Mouse (Mus musculus): ENCODE results near the gene Psma6. TPM values are rescaled to one million over a fixed set of nuclear protein-coding genes. Genes with fewer than 3 reads are reported as not detected.

Psma6 gene
- polyA plus RNA-seq, 1 experiment = 17.3 TPM

DNA sequence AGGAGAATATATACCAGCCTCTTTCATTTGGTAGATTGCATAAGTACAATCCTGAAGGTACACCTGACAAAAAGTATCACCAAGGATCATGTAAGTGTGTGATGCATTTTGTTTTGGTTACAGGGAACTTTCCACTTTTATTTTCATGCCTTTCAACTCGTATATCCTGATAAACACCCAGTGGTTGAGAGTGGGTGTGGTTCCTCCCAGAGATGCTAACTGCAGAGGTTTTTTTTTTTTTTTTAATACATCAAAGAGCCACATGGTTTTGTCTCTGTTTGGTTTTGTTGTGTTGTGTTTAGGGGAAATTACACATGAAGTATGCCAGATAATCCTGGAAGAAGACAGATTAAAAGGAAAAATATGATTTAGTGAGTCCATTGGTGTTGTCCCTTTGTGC, 26.7 kb upstream of the Psma6 start:
- TF ChIP-seq CTCF (IDR thresholded peaks at IDR 0.05; ENCODE audit: extremely low read depth, insufficient read length, insufficient replicate concordance, low read depth, low read length) (no peak), POLR2A (IDR thresholded peaks at IDR 0.05; ENCODE audit: low read depth, low read length) (no peak)
- Histone ChIP-seq H3K27me3 (ENCODE audit: control insufficient read depth, insufficient read depth, low read length) (no peaks in the 10 kb centered on the region), H3K36me3 (ENCODE audit: control insufficient read depth, insufficient read depth, low read length) (no peaks in the 10 kb centered on the region), H3K4me3 (ENCODE audit: low read depth, low read length) (no peak overlapping the region), H3K27ac (ENCODE audit: insufficient read depth, low read depth, low read length) (no peak overlapping the region), H3K4me1 (ENCODE audit: control insufficient read depth, insufficient read depth, insufficient read length, low read length) (peaks cover 4% of the 10 kb centered on the region; the same call in 1 of the 2 replicates)
- WGBS = 24% methylated on average over 1 of the region's 1 CpGs

DNA sequence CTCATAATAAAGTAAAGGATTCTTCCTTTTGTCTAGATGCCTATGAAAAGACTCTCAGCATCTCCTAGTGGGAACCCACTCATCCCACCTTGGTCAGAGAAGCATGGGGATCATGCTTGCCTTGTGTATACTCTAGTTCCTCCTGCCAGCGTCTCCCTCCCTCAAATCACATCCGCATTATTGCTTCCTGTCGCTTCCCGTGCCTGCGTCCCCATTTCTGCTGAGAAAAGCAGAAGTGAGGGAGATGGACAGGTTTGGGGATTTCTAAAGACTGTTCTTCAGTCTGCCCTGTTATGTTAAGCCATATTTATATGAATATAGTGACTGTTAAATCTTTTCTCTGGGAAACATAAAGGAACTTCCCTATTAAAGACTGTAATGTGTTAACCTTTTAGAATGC, 23.1 kb upstream of the Psma6 start:
- H3K27ac ChIP-seq (ENCODE audit: insufficient read depth, low read depth, low read length) = no peak overlapping the region
- TF ChIP-seq POLR2A (IDR thresholded peaks at IDR 0.05; ENCODE audit: low read depth, low read length) (no peak), CTCF (IDR thresholded peaks at IDR 0.05; ENCODE audit: extremely low read depth, insufficient read length, insufficient replicate concordance, low read depth, low read length) (no peak)
- H3K27me3 ChIP-seq (ENCODE audit: control insufficient read depth, insufficient read depth, low read length) = no peaks in the 10 kb centered on the region
- no peak overlapping the region for H3K4me3 ChIP-seq (ENCODE audit: low read depth, low read length)
- H3K4me1 ChIP-seq (ENCODE audit: control insufficient read depth, insufficient read depth, insufficient read length, low read length) = no peaks in the 10 kb centered on the region
- H3K36me3 ChIP-seq (ENCODE audit: control insufficient read depth, insufficient read depth, low read length) = no peaks in the 10 kb centered on the region
- WGBS = 83% methylated on average over 5 of the region's 5 CpGs

DNA sequence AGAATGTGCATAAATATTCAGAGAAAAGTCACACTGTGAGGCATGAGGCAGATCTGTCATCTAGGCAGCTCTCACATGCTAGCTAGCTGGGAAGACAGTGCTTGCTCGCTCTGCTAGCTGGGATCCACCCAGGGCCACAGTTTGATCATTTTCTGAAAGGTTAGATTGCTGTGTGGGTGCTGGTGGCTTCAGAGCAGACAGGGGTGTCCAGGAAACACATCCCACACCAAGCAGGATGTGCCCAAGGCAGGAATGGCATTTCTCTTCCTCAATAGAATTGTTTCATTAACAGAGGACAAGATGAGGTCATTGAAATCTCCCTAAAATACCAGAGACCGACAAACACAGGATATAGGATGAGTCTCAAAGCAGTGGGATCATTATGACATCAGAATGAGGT, 18.9 kb upstream of the Psma6 start:
- Histone ChIP-seq H3K27ac (ENCODE audit: insufficient read depth, low read depth, low read length) (no peak overlapping the region), H3K36me3 (ENCODE audit: control insufficient read depth, insufficient read depth, low read length) (no peaks in the 10 kb centered on the region), H3K4me1 (ENCODE audit: control insufficient read depth, insufficient read depth, insufficient read length, low read length) (no peaks in the 10 kb centered on the region), H3K4me3 (ENCODE audit: low read depth, low read length) (no peak overlapping the region), H3K27me3 (ENCODE audit: control insufficient read depth, insufficient read depth, low read length) (no peaks in the 10 kb centered on the region)
- WGBS = 82% methylated on average over 2 of the region's 2 CpGs
- TF ChIP-seq CTCF (IDR thresholded peaks at IDR 0.05; ENCODE audit: extremely low read depth, insufficient read length, insufficient replicate concordance, low read depth, low read length) = no peak
- no peak for TF ChIP-seq POLR2A (IDR thresholded peaks at IDR 0.05; ENCODE audit: low read depth, low read length)

DNA sequence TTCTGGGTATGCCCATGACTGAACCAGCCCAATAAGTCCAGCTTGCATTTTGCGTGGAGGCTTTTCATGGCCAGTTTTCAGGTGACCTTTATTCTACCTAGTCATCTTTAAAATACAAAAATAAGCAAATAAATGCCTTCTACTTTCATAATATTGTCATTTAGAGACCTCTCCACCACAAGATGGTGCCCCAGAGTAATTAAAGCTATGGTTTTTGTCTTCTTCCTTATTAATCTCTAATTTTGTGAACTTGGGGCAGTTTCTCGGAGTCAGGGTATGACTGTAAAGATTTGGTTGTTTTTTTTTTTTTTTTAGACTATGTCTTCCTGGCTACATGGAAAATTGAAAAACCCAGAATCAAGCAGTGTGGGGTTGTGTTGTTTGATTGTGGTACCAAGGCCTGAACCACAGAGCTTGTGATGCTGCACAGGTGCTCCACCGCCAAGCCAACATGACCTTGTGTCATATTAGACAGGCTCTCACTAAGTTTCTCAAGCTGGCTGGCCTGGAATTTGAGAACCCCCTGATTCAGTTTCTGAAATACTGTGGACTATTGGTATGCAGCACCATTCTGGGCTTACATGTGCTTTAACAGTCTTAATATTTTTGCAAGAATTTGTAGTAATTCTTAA, 11.5 kb upstream of the Psma6 start:
- Histone ChIP-seq H3K27me3 (ENCODE audit: control insufficient read depth, insufficient read depth, low read length) (no peaks in the 10 kb centered on the region), H3K4me1 (ENCODE audit: control insufficient read depth, insufficient read depth, insufficient read length, low read length) (peaks cover 6% of the 10 kb centered on the region; the same call in 1 of the 2 replicates), H3K36me3 (ENCODE audit: control insufficient read depth, insufficient read depth, low read length) (no peaks in the 10 kb centered on the region), H3K4me3 (ENCODE audit: low read depth, low read length) (no peak overlapping the region), H3K27ac (ENCODE audit: insufficient read depth, low read depth, low read length) (no peak overlapping the region)
- 75% methylated on average over 3 of the region's 3 CpGs for WGBS
- no peak for TF ChIP-seq POLR2A (IDR thresholded peaks at IDR 0.05; ENCODE audit: low read depth, low read length)
- TF ChIP-seq CTCF (IDR thresholded peaks at IDR 0.05; ENCODE audit: extremely low read depth, insufficient read length, insufficient replicate concordance, low read depth, low read length) = no peak

DNA sequence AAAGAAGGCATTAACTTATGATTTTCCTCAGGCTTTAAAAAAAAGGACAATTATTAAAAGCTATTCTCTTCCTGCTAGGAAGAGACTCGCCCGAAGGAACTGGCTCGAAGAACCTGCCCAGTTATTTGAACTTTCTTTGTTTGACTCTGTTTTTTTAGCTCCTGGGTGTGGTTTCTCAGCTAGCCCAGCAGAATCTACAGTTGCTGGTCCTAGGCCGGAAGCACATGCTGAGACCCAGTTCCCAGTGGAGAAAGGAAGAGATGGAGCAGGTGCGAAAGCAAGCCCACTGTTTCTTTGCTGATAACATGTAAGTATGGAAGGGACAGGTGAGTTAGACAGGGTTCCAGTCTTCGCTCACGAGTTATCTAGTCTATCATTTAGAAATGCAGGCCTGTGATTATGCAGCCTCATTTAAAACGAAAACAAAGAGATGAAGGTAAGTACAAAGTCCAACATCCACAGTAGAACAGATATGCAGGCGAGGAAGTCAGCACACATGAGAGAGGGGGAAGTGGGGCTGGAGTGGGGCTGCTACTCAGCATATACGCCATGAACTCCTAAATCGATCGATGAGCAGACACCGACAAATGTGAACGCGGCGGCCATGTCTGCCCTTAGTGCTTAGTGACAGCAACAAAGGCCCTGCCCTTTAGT, 6.9 kb upstream of the Psma6 start:
- 42% methylated on average over 16 of the region's 16 CpGs for WGBS
- Histone ChIP-seq H3K4me3 (ENCODE audit: low read depth, low read length) (peak overlapping the region; percentile 19; the same call in 1 of the 2 replicates), H3K36me3 (ENCODE audit: control insufficient read depth, insufficient read depth, low read length) (peaks cover 6% of the 10 kb centered on the region; the same call in 1 of the 2 replicates), H3K4me1 (ENCODE audit: control insufficient read depth, insufficient read depth, insufficient read length, low read length) (peaks cover 6% of the 10 kb centered on the region; the same call in 1 of the 2 replicates), H3K27ac (ENCODE audit: insufficient read depth, low read depth, low read length) (peak overlapping the region; percentile 79), H3K27me3 (ENCODE audit: control insufficient read depth, insufficient read depth, low read length) (no peaks in the 10 kb centered on the region)
- TF ChIP-seq CTCF (IDR thresholded peaks at IDR 0.05; ENCODE audit: extremely low read depth, insufficient read length, insufficient replicate concordance, low read depth, low read length) (no peak), POLR2A (IDR thresholded peaks at IDR 0.05; ENCODE audit: low read depth, low read length) (no peak)

DNA sequence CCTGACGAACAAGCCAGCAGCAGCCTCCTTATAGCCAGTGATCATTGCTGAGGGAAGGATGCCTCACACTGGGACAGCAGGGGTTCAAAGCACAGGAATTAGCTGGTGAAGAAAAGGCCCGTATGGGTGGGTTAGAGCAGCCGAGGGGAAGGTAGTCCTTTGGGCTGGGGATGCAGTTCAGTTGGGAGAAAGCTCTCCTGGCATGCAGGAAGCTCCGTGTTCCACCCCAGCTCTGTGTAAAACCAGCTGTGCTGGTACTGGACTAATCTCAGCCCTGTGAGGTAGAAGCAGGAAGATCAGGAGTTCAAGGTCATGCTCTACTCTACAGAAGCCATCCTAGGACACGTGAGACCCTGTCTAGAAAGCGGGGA, 6.4 kb upstream of the Psma6 start:
- peaks cover 6% of the 10 kb centered on the region; the same call in 1 of the 2 replicates for H3K4me1 ChIP-seq (ENCODE audit: control insufficient read depth, insufficient read depth, insufficient read length, low read length)
- peak overlapping the region; percentile 79 for H3K27ac ChIP-seq (ENCODE audit: insufficient read depth, low read depth, low read length)
- 41% methylated on average over 6 of the region's 6 CpGs for WGBS
- peaks cover 6% of the 10 kb centered on the region; the same call in 1 of the 2 replicates for H3K36me3 ChIP-seq (ENCODE audit: control insufficient read depth, insufficient read depth, low read length)
- H3K27me3 ChIP-seq (ENCODE audit: control insufficient read depth, insufficient read depth, low read length) = no peaks in the 10 kb centered on the region
- TF ChIP-seq CTCF (IDR thresholded peaks at IDR 0.05; ENCODE audit: extremely low read depth, insufficient read length, insufficient replicate concordance, low read depth, low read length) = no peak
- no peak for TF ChIP-seq POLR2A (IDR thresholded peaks at IDR 0.05; ENCODE audit: low read depth, low read length)
- H3K4me3 ChIP-seq (ENCODE audit: low read depth, low read length) = peak overlapping the region; percentile 19; the same call in 1 of the 2 replicates

DNA sequence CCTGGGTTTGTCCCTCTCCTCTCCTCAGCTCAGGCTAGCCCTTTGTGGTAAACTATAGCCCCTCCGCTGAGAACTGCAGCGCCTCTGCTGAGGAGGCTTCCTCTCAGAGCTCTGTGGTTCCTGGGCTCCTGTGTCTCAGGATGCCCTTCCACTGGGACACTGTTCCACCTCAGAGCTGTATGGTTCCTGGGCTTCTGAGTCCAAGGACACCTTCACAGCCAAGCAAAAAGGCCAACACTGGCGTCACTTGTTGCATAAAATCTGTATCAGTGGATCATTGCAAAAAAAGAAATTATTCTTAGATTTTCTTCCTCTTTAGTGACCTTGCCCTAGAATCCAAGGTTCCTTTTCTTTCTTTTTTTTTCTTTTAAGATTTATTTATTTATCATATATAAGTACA, 804 bp downstream of the Psma6 start:
- Histone ChIP-seq H3K4me3 (ENCODE audit: low read depth, low read length) (no peak overlapping the region), H3K27me3 (ENCODE audit: control insufficient read depth, insufficient read depth, low read length) (no peaks in the 10 kb centered on the region), H3K4me1 (ENCODE audit: control insufficient read depth, insufficient read depth, insufficient read length, low read length) (no peaks in the 10 kb centered on the region), H3K27ac (ENCODE audit: insufficient read depth, low read depth, low read length) (no peak overlapping the region), H3K36me3 (ENCODE audit: control insufficient read depth, insufficient read depth, low read length) (peaks cover 6% of the 10 kb centered on the region; the same call in 1 of the 2 replicates)
- TF ChIP-seq POLR2A (IDR thresholded peaks at IDR 0.05; ENCODE audit: low read depth, low read length) (no peak), CTCF (IDR thresholded peaks at IDR 0.05; ENCODE audit: extremely low read depth, insufficient read length, insufficient replicate concordance, low read depth, low read length) (no peak)
- WGBS = 87% methylated on average over 3 of the region's 3 CpGs

Measured in small intestine, adult 2 months (tissue).